Mouse (Mus musculus): ENCODE measurements around the gene Zfp382. TPM values are rescaled to one million over a fixed set of nuclear protein-coding genes. Genes with fewer than 3 reads are reported as not detected.
"Not testable (repeated sequence)": the region's sequence is repeated elsewhere in the genome, so short reads cannot be mapped to it uniquely, and the experiment has no call there.

Gene Zfp382
- polyA plus RNA-seq, 1 experiment from 2014 or later: 9.5 TPM

DNA sequence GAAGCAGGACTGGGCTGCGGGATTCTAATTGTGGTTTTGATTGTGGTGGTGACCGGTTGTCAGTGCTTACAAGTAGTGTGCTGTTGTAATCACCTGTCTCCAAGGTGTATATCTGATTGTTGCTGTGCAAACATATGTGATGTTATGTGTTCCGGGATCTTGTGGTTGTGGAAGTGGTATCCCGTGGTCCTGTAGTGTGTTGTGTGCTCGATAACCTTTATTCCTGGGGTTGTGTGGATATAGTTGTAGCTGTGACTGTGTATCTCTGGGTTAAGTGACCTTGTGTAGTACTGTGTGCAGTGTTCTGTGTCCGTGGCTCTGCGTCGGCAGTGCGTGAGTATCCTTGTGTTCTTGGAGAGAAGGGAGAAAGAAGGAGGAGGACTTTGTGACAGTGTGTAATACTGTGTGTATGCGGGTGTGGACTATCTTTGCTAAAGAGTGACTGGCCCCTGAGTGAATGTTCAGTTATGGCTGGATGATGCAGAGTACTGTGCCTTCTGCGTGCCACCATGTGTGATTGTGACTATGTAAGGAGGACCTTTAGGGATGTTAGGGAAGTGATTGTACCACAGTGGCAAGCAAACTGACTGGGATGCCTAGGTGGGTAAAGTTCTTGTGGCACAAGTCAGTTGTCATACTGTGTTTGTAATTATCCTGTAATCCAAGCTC lies 48.7 kb downstream of the Zfp382 start:
- Histone ChIP-seq H3K4me2 (ENCODE audit: low read depth, low read length) (peak overlapping the region; percentile 84), H3K4me3 (replicated peaks; ENCODE audit: low read length) (peak overlapping the region; percentile 86), H3K27me3 (ENCODE audit: control insufficient read depth, insufficient read depth, low read length) (no peaks in the 10 kb centered on the region), H3K36me3 (ENCODE audit: control insufficient read depth, insufficient read depth, low read length) (peaks cover 19% of the 10 kb centered on the region; the same call in 1 of the 2 replicates), H3K4me1 (ENCODE audit: control insufficient read depth, insufficient read depth, low read length) (peaks cover 8% of the 10 kb centered on the region; the same call in 1 of the 2 replicates), H3K9me3 (replicated peaks; ENCODE audit: control insufficient read depth, low read length) (peaks cover 24% of the 10 kb centered on the region), H3K9ac (ENCODE audit: low read length) (peak overlapping the region; percentile 95), H3K27ac (ENCODE audit: low read length) (peak overlapping the region; percentile 86; the same call in 1 of the 2 replicates)
- peak; percentile 15 for ATAC-seq (ENCODE audit: insufficient read depth, low FRiP score)
- WGBS: 20% methylated on average over 11 of the region's 11 CpGs

GRCm38 (mm10) chr7:30176474-30176873 lies 54.7 kb downstream of the Zfp382 start:
- Histone ChIP-seq H3K9me3 (replicated peaks; ENCODE audit: control insufficient read depth, low read length) (no peaks in the 10 kb centered on the region), H3K4me3 (replicated peaks; ENCODE audit: low read length) (no peak overlapping the region), H3K27ac (ENCODE audit: low read length) (no peak overlapping the region), H3K9ac (ENCODE audit: low read length) (no peak overlapping the region), H3K36me3 (ENCODE audit: control insufficient read depth, insufficient read depth, low read length) (no peaks in the 10 kb centered on the region), H3K4me1 (ENCODE audit: control insufficient read depth, insufficient read depth, low read length) (no peaks in the 10 kb centered on the region), H3K4me2 (ENCODE audit: low read depth, low read length) (no peak overlapping the region), H3K27me3 (ENCODE audit: control insufficient read depth, insufficient read depth, low read length) (no peaks in the 10 kb centered on the region)
- 80% methylated on average over 12 of the region's 12 CpGs for WGBS
- no peak for ATAC-seq (ENCODE audit: insufficient read depth, low FRiP score)

DNA sequence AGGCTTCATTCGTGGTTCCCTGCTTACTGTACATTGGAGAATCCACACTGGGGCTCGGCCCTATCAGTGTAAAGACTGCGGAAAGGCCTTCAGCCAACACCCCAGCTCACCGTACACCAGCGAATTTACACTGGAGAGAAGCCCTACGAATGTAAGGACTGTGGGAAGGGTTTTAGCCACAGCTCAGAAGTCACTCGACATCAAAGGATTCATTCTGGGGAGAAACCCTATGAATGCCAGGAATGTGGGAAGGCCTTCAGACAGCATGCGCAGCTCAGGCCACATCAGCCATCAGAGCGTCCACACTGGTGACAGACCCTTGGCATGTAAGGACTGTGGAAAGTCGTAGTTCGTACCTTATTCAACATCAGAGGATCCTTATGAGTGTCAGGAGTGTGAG lies 56.5 kb downstream of the Zfp382 start:
- no peak for ATAC-seq (ENCODE audit: insufficient read depth, low FRiP score)
- Histone ChIP-seq H3K9me3 (replicated peaks; ENCODE audit: control insufficient read depth, low read length) (no peaks in the 10 kb centered on the region), H3K4me1 (ENCODE audit: control insufficient read depth, insufficient read depth, low read length) (no peaks in the 10 kb centered on the region), H3K9ac (ENCODE audit: low read length) (no peak overlapping the region), H3K4me3 (replicated peaks; ENCODE audit: low read length) (no peak overlapping the region), H3K4me2 (ENCODE audit: low read depth, low read length) (no peak overlapping the region), H3K27me3 (ENCODE audit: control insufficient read depth, insufficient read depth, low read length) (no peaks in the 10 kb centered on the region), H3K27ac (ENCODE audit: low read length) (no peak overlapping the region), H3K36me3 (ENCODE audit: control insufficient read depth, insufficient read depth, low read length) (no peaks in the 10 kb centered on the region)
- 80% methylated on average over 11 of the region's 11 CpGs for WGBS

DNA sequence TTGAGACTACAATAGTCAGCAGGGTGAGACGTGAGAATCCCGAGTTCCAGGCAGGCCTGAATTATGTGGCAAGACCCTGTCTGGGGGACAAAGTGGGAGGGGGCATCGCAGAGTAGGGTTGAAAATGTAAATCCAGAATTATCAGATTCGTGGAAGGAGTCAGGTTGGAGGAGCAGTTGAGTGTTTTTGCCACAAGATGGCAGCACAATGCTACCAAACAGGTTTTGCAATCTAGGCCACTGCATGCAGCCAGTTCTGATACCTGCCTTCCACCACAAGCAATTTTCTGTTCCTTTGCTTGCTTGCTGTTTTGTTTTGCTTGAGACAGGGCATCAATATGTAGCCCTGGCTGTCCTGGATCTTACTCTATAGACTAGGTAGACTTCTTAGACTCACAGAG lies 59.6 kb downstream of the Zfp382 start:
- WGBS: 2% methylated on average over 4 of the region's 4 CpGs
- H3K27ac ChIP-seq (ENCODE audit: low read length): no peak overlapping the region
- no peak overlapping the region for H3K4me2 ChIP-seq (ENCODE audit: low read depth, low read length)
- no peaks in the 10 kb centered on the region for H3K36me3 ChIP-seq (ENCODE audit: control insufficient read depth, insufficient read depth, low read length)
- H3K4me1 ChIP-seq (ENCODE audit: control insufficient read depth, insufficient read depth, low read length): peaks cover 7% of the 10 kb centered on the region; the same call in 1 of the 2 replicates
- no peaks in the 10 kb centered on the region for H3K27me3 ChIP-seq (ENCODE audit: control insufficient read depth, insufficient read depth, low read length)
- H3K9ac ChIP-seq (ENCODE audit: low read length): peak overlapping the region; percentile 21; the same call in 1 of the 2 replicates
- no peak overlapping the region for H3K4me3 ChIP-seq (replicated peaks; ENCODE audit: low read length)
- ATAC-seq (ENCODE audit: insufficient read depth, low FRiP score): no peak
- no peaks in the 10 kb centered on the region for H3K9me3 ChIP-seq (replicated peaks; ENCODE audit: control insufficient read depth, low read length)

DNA sequence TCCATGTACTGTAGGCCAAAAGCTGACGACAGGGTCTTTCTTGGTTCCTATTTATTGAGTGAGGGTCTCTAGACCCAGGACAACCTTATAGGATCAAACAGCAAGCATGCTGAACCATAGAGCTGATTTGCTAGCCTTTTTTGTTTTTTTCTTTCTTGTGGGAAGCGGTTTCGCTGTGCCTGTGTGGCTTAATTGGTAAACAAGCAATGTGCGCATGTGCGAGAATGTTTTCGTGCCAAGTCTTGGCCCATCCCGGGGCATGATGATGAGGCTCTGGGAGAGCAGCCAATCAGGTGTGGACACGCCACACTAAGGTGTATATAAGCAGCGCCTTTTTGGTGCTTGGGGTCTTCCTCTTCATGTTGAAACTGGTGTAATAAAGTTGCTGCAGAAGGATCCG lies 60.2 kb downstream of the Zfp382 start:
- not testable (repeated sequence) for ATAC-seq (ENCODE audit: insufficient read depth, low FRiP score); H3K4me3 ChIP-seq (replicated peaks; ENCODE audit: low read length); H3K4me1 ChIP-seq (ENCODE audit: control insufficient read depth, insufficient read depth, low read length); H3K27me3 ChIP-seq (ENCODE audit: control insufficient read depth, insufficient read depth, low read length); H3K36me3 ChIP-seq (ENCODE audit: control insufficient read depth, insufficient read depth, low read length); H3K27ac ChIP-seq (ENCODE audit: low read length); H3K9me3 ChIP-seq (replicated peaks; ENCODE audit: control insufficient read depth, low read length); H3K4me2 ChIP-seq (ENCODE audit: low read depth, low read length)
- H3K9ac ChIP-seq (ENCODE audit: low read length): peak overlapping the region; percentile 21; the same call in 1 of the 2 replicates
- 90% methylated on average over 10 of the region's 10 CpGs for WGBS

- not testable (repeated sequence) for H3K9me3 ChIP-seq (replicated peaks; ENCODE audit: control insufficient read depth, low read length); H3K4me2 ChIP-seq (ENCODE audit: low read depth, low read length); H3K36me3 ChIP-seq (ENCODE audit: control insufficient read depth, insufficient read depth, low read length); H3K27me3 ChIP-seq (ENCODE audit: control insufficient read depth, insufficient read depth, low read length); H3K4me3 ChIP-seq (replicated peaks; ENCODE audit: low read length); H3K4me1 ChIP-seq (ENCODE audit: control insufficient read depth, insufficient read depth, low read length); ATAC-seq (ENCODE audit: insufficient read depth, low FRiP score); H3K27ac ChIP-seq (ENCODE audit: low read length); H3K9ac ChIP-seq (ENCODE audit: low read length)
- 65% methylated on average over 7 of the region's 7 CpGs for WGBS
These were observed 61.4 kb downstream of the Zfp382 start for GRCm38 (mm10) chr7:30183189-30183588.

DNA sequence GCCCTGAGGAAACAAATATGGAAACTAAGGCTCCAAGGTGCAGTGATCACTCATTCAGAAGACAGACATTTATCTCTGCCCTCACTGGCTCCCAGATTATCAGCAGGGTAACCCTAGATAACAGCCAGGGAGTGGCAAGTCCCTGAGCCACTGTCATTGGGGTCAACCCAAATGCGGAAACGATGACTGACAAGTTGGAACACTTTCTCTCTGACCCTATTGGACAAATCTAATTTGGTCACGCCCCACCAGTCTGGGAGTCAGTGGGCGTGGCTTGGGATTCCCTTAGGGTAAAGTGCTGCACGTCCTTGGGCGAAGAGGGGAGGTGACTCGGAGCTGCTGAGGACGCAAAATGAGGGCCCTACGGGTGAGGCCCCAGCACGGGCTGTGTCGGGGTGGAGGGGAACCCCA lies 62.1 kb downstream of the Zfp382 start, which contains the start of gene Cox7a1:
Cox7a1 (plus strand) TSS at position 266 of the 411 bp plus-strand sequence.
- Histone ChIP-seq H3K36me3 (ENCODE audit: control insufficient read depth, insufficient read depth, low read length) (peaks cover 7% of the 10 kb centered on the region), H3K4me2 (ENCODE audit: low read depth, low read length) (peak within 1 kb of the TSS; percentile 48), H3K9me3 (replicated peaks; ENCODE audit: control insufficient read depth, low read length) (no peaks in the 10 kb centered on the region), H3K9ac (ENCODE audit: low read length) (peak within 1 kb of the TSS; percentile 53), H3K4me3 (replicated peaks; ENCODE audit: low read length) (peak within 1 kb of the TSS; percentile 30), H3K27me3 (ENCODE audit: control insufficient read depth, insufficient read depth, low read length) (no peaks in the 10 kb centered on the region), H3K4me1 (ENCODE audit: control insufficient read depth, insufficient read depth, low read length) (peaks cover 7% of the 10 kb centered on the region; the same call in 1 of the 2 replicates), H3K27ac (ENCODE audit: low read length) (peak within 1 kb of the TSS; percentile 26; the same call in 1 of the 2 replicates)
- WGBS: 2% methylated on average over 11 of the region's 11 CpGs
- ATAC-seq (ENCODE audit: insufficient read depth, low FRiP score): peak; percentile 87

Small RNA genes lying within 50 kb of the gene (microRNA-seq; reads per million reads assigned to microRNA genes)
- gene Gm23368: not detected

Other genes starting within 250 kb of the Zfp382 start
- 8.4 and 10.2 TPM in 2 replicates for gene Zfp27, start 215.4 kb upstream of the Zfp382 start, polyA plus RNA-seq (2015; fragmentation: Nextera tagmentation; extraction: Ambion mirVana)
- 4.0 and 4.2 TPM in 2 replicates for gene Zfp383, start 213.7 kb upstream of the Zfp382 start, polyA plus RNA-seq (2015; fragmentation: Nextera tagmentation; extraction: Ambion mirVana)
- gene Zfp74, start 167.9 kb upstream of the Zfp382 start, polyA plus RNA-seq (2015; fragmentation: Nextera tagmentation; extraction: Ambion mirVana): 8.1 and 8.8 TPM in 2 replicates
- gene Zfp568, start 138.0 kb upstream of the Zfp382 start, polyA plus RNA-seq (2015; fragmentation: Nextera tagmentation; extraction: Ambion mirVana): 14.0 and 14.9 TPM in 2 replicates
- gene Zfp14, start 70.6 kb upstream of the Zfp382 start, polyA plus RNA-seq (2015; fragmentation: Nextera tagmentation; extraction: Ambion mirVana): 3.7 and 4.6 TPM in 2 replicates
- gene Zfp82, start 49.0 kb upstream of the Zfp382 start, polyA plus RNA-seq (2015; fragmentation: Nextera tagmentation; extraction: Ambion mirVana): 4.5 and 5.1 TPM in 2 replicates
- gene Gm26920, start 31.5 kb upstream of the Zfp382 start, polyA plus RNA-seq (2015; fragmentation: Nextera tagmentation; extraction: Ambion mirVana): 0.70 and 0.87 TPM in 2 replicates
- 6.8 and 8.6 TPM in 2 replicates for gene Zfp566, start 31.4 kb upstream of the Zfp382 start, polyA plus RNA-seq (2015; fragmentation: Nextera tagmentation; extraction: Ambion mirVana)
- gene Zfp260, start 27.2 kb upstream of the Zfp382 start, polyA plus RNA-seq (2015; fragmentation: Nextera tagmentation; extraction: Ambion mirVana): 96.5 and 108 TPM in 2 replicates
- 12.2 and 12.6 TPM in 2 replicates for gene Zfp146, start 47.8 kb downstream of the Zfp382 start, polyA plus RNA-seq (2015; fragmentation: Nextera tagmentation; extraction: Ambion mirVana)
- 12.8 and 25.0 TPM in 2 replicates for gene Cox7a1, start 62.2 kb downstream of the Zfp382 start, polyA plus RNA-seq (2015; fragmentation: Nextera tagmentation; extraction: Ambion mirVana)
- gene Capns1, start 76.9 kb downstream of the Zfp382 start, polyA plus RNA-seq (2015; fragmentation: Nextera tagmentation; extraction: Ambion mirVana): 90.0 and 98.5 TPM in 2 replicates
- 111 and 116 TPM in 2 replicates for gene Polr2i, start 110.0 kb downstream of the Zfp382 start, polyA plus RNA-seq (2015; fragmentation: Nextera tagmentation; extraction: Ambion mirVana)
- gene Tbcb, start 110.3 kb downstream of the Zfp382 start, polyA plus RNA-seq (2015; fragmentation: Nextera tagmentation; extraction: Ambion mirVana): 148 and 151 TPM in 2 replicates
- 0.19 TPM in 1 of 2 replicates, not detected in the other for gene Ovol3, start 113.8 kb downstream of the Zfp382 start, polyA plus RNA-seq (2015; fragmentation: Nextera tagmentation; extraction: Ambion mirVana)
- 0.25 and 0.53 TPM in 2 replicates for gene Thap8, start 158.2 kb downstream of the Zfp382 start, polyA plus RNA-seq (2015; fragmentation: Nextera tagmentation; extraction: Ambion mirVana)
- 7.1 and 7.3 TPM in 2 replicates for gene Wdr62, start 158.5 kb downstream of the Zfp382 start, polyA plus RNA-seq (2015; fragmentation: Nextera tagmentation; extraction: Ambion mirVana)
- 21.4 and 22.6 TPM in 2 replicates for gene Clip3, start 169.8 kb downstream of the Zfp382 start, polyA plus RNA-seq (2015; fragmentation: Nextera tagmentation; extraction: Ambion mirVana)
- gene Alkbh6, start 186.8 kb downstream of the Zfp382 start, polyA plus RNA-seq (2015; fragmentation: Nextera tagmentation; extraction: Ambion mirVana): 64.4 and 64.7 TPM in 2 replicates
- 54.0 and 54.3 TPM in 2 replicates for gene Syne4, start 192.9 kb downstream of the Zfp382 start, polyA plus RNA-seq (2015; fragmentation: Nextera tagmentation; extraction: Ambion mirVana)
- 1.2 TPM in 1 of 2 replicates, not detected in the other for gene E130208F15Rik, start 199.8 kb downstream of the Zfp382 start, polyA plus RNA-seq (2015; fragmentation: Nextera tagmentation; extraction: Ambion mirVana)
- 12.1 and 14.6 TPM in 2 replicates for gene Sdhaf1, start 202.0 kb downstream of the Zfp382 start, polyA plus RNA-seq (2015; fragmentation: Nextera tagmentation; extraction: Ambion mirVana)
- 4.0 and 4.6 TPM in 2 replicates for gene Lrfn3, start 240.8 kb downstream of the Zfp382 start, polyA plus RNA-seq (2015; fragmentation: Nextera tagmentation; extraction: Ambion mirVana)

All from stomach, embryonic 16.5 days (tissue).